Mouse (Mus musculus): ENCODE measurements around the gene Entpd5. TPM values are rescaled to one million over a fixed set of nuclear protein-coding genes. Genes with fewer than 3 reads are reported as not detected.

The Entpd5 gene
- total RNA-seq, 2 experiments from 2014 or later, result 11.8 to 26.4 TPM

- 0 out of 2 replicates have a peak, but pooled peaks have one; percentile 30 for ATAC-seq (replicated peaks; ENCODE audit: low FRiP score, low TSS enrichment, poor library complexity, severe bottlenecking)
Measured at GRCm38 (mm10) chr12:84400653-84401052, 8.2 kb downstream of the Entpd5 start.

GRCm38 (mm10) chr12:84400068-84400467, 8.8 kb downstream of the Entpd5 start:
- ATAC-seq (replicated peaks; ENCODE audit: low FRiP score, low TSS enrichment, poor library complexity, severe bottlenecking), result no peak

GRCm38 (mm10) chr12:84399663-84400062, 9.2 kb downstream of the Entpd5 start:
- no peak for ATAC-seq (replicated peaks; ENCODE audit: low FRiP score, low TSS enrichment, poor library complexity, severe bottlenecking)

GRCm38 (mm10) chr12:84399135-84399534, 9.7 kb downstream of the Entpd5 start:
- no peak for ATAC-seq (replicated peaks; ENCODE audit: low FRiP score, low TSS enrichment, poor library complexity, severe bottlenecking)

- ATAC-seq (replicated peaks; ENCODE audit: low FRiP score, low TSS enrichment, poor library complexity, severe bottlenecking), result no peak
Measured at GRCm38 (mm10) chr12:84398629-84399028, 10.2 kb downstream of the Entpd5 start.

- no peak for ATAC-seq (replicated peaks; ENCODE audit: low FRiP score, low TSS enrichment, poor library complexity, severe bottlenecking)
Measured at GRCm38 (mm10) chr12:84397685-84398084, 11.1 kb downstream of the Entpd5 start.

- no peak for ATAC-seq (replicated peaks; ENCODE audit: low FRiP score, low TSS enrichment, poor library complexity, severe bottlenecking)
Measured at GRCm38 (mm10) chr12:84396947-84397679, 11.7 kb downstream of the Entpd5 start.

- no peak for ATAC-seq (replicated peaks; ENCODE audit: low FRiP score, low TSS enrichment, poor library complexity, severe bottlenecking)
Measured at GRCm38 (mm10) chr12:84393847-84394246, 15.0 kb downstream of the Entpd5 start.

- no peak for ATAC-seq (replicated peaks; ENCODE audit: low FRiP score, low TSS enrichment, poor library complexity, severe bottlenecking)
Measured at GRCm38 (mm10) chr12:84392681-84393080, 16.1 kb downstream of the Entpd5 start.

GRCm38 (mm10) chr12:84390336-84390735, 18.5 kb downstream of the Entpd5 start:
- ATAC-seq (replicated peaks; ENCODE audit: low FRiP score, low TSS enrichment, poor library complexity, severe bottlenecking), result no peak

GRCm38 (mm10) chr12:84388774-84389400, 19.9 kb downstream of the Entpd5 start:
- peak; percentile 12; the same call in 1 of the 2 replicates for ATAC-seq (replicated peaks; ENCODE audit: low FRiP score, low TSS enrichment, poor library complexity, severe bottlenecking)

- ATAC-seq (replicated peaks; ENCODE audit: low FRiP score, low TSS enrichment, poor library complexity, severe bottlenecking), result no peak
Measured at GRCm38 (mm10) chr12:84388097-84388496, 20.7 kb downstream of the Entpd5 start.

- ATAC-seq (replicated peaks; ENCODE audit: low FRiP score, low TSS enrichment, poor library complexity, severe bottlenecking), result no peak
Measured at GRCm38 (mm10) chr12:84385408-84385807, 23.4 kb downstream of the Entpd5 start.

- peak; percentile 37 for ATAC-seq (replicated peaks; ENCODE audit: low FRiP score, low TSS enrichment, poor library complexity, severe bottlenecking)
Measured at GRCm38 (mm10) chr12:84384644-84385081, 24.2 kb downstream of the Entpd5 start.

- ATAC-seq (replicated peaks; ENCODE audit: low FRiP score, low TSS enrichment, poor library complexity, severe bottlenecking), result no peak
Measured at GRCm38 (mm10) chr12:84382369-84382768, 26.5 kb downstream of the Entpd5 start.

GRCm38 (mm10) chr12:84373831-84374481, 34.9 kb downstream of the Entpd5 start:
- no peak for ATAC-seq (replicated peaks; ENCODE audit: low FRiP score, low TSS enrichment, poor library complexity, severe bottlenecking)

GRCm38 (mm10) chr12:84371647-84372046, 37.2 kb downstream of the Entpd5 start:
- no peak for ATAC-seq (replicated peaks; ENCODE audit: low FRiP score, low TSS enrichment, poor library complexity, severe bottlenecking)

GRCm38 (mm10) chr12:84366971-84367370, 41.9 kb downstream of the Entpd5 start:
- ATAC-seq (replicated peaks; ENCODE audit: low FRiP score, low TSS enrichment, poor library complexity, severe bottlenecking), result no peak

- no peak for ATAC-seq (replicated peaks; ENCODE audit: low FRiP score, low TSS enrichment, poor library complexity, severe bottlenecking)
Measured at GRCm38 (mm10) chr12:84365137-84365536, 43.7 kb downstream of the Entpd5 start.

- ATAC-seq (replicated peaks; ENCODE audit: low FRiP score, low TSS enrichment, poor library complexity, severe bottlenecking), result no peak
Measured at GRCm38 (mm10) chr12:84364291-84364690, 44.5 kb downstream of the Entpd5 start.
